Mouse (Mus musculus) gonadal fat pad, adult 2 months (tissue): ENCODE data around the gene Irf8. TPM values are rescaled to one million over a fixed set of nuclear protein-coding genes. Genes with fewer than 3 reads are reported as not detected.
"Not testable (repeated sequence)": the region's sequence is repeated elsewhere in the genome, so short reads cannot be mapped to it uniquely, and the experiment has no call there.

Source experiments
- DNase-seq: peaks from one replicate; pipeline ENCODE4 v3.0.0-alpha.2; 2012; ENCODE audit warnings: low read depth
- polyA plus RNA-seq: library from polyadenylated mRNA; depleted of rRNA; stranded (reverse); fragments of >200 nt; gene quantifications from 2 replicates; pipeline ENCODE4 v1.2.3, GENCODE M21; 2012

Irf8 gene
- polyA plus RNA-seq, 1 experiment: 11.6 TPM

DNA sequence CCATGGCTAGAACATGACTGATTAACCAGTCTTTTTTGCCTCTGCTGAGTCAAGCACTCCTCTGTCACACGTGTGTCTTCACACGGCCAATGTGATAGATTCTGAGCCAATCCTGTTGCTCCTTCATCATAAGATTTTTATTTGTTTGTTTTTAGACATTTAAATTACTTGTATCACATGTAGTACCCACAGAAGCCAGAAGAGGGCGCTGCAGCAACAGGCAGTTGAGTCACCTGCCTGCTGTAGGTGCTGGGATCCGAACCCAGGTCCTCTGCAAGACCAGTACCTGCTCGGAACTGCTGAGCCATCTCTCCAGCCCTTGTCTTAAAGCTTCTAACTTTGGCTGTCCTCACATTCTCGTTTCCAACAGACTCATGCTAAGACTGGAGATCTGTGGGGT lies 13.1 kb upstream of the Irf8 start:
- no peak for DNase-seq

DNA sequence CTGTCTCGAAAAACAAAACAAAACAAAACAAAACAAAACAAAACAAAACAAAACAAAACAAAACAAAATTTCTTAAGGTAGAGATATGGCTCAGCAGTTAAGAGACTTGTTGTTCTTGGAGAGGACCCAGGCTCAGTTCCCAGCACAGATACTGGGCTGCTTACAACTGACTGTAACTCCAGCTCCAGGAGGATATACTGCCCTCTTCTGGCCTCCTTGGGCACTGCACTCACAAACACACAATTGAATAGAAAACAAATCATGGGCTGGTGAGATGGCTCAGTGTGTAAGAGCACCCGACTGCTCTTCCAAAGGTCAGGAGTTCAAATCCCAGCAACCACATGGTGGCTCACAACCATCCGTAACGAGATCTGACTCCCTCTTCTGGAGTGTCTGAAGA lies 12.1 kb upstream of the Irf8 start:
- DNase-seq: not testable (repeated sequence)

GRCm38 (mm10) chr8:120724816-120725575 lies 11.2 kb upstream of the Irf8 start:
- no peak for DNase-seq

GRCm38 (mm10) chr8:120725576-120725950 lies 10.6 kb upstream of the Irf8 start:
- no peak for DNase-seq

- no peak for DNase-seq
Measured at GRCm38 (mm10) chr8:120726051-120726450, 10.1 kb upstream of the Irf8 start.

DNA sequence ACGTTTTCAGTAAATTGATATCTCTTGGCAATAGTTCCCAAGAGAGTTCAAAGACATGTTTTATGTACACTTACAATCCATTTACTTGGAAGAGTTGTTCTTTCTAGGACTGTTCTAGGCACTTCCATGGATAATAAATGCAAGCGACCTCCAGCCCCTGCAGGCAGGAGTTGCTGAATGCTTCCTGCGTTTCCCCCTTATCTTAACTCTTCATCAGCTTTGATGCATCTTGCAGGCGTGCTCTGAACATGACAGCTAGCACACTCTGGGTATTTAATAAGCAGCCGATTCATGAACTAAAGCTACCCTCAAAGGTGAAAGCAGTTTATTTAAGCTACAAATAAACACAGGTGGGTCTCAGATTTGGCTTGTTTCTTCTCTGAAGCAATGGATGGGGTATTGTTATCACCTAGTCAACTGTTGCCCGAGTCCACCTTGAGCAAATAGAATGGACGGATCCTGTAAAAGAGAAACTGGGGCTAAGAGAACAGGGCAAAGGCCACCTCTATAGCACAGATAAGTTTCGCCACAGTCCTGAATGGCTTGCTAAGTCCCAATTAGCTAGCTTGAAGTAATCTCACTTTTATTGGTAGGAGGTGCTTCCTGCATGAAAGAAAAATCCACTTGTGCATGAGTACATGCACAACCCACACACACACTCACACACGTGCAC lies 7.5 kb upstream of the Irf8 start:
- no peak for DNase-seq

DNA sequence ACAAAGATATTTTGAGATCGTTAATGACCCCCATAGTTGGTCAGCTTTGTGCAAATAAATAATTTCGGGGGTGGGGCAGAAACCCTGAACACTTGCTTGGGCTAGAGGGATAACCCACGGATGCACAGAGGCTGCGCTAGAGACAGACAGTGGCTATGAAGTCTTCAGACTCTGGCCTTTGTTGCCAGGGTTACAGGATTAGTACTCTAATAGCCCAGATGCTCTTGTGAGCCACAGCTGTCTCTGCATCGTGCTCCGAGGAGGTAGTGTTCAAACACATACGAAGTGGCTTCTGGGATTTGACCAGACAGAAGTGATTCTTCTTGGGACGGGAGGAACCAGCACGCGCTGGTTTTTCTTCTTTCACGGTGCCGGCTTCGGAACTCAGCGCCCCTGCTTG lies 4.6 kb upstream of the Irf8 start:
- DNase-seq: no peak

DNA sequence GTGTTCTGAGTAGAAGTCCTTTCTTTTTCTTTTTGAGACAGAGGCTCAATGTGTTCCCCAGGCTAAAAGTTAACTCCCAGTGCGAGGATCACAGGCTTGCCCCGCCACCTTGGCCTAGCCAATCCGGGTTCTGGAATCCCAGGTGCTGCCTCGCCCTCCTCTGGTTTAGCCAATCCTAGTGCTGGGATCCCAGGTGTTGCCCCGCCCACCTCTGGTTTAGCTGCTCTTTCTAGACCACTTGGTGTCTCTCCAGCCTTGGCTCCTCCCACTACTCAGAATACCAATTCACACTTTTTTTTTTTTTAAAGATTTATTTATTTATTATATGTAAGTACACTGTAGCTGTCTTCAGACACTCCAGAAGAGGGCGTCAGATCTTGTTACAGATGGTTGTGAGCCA lies 4.1 kb upstream of the Irf8 start:
- DNase-seq: no peak

GRCm38 (mm10) chr8:120736486-120736885 lies 328 bp downstream of the Irf8 start:
- no peak for DNase-seq

- DNase-seq: no peak
Measured at GRCm38 (mm10) chr8:120737166-120737565, 1.0 kb downstream of the Irf8 start.

DNA sequence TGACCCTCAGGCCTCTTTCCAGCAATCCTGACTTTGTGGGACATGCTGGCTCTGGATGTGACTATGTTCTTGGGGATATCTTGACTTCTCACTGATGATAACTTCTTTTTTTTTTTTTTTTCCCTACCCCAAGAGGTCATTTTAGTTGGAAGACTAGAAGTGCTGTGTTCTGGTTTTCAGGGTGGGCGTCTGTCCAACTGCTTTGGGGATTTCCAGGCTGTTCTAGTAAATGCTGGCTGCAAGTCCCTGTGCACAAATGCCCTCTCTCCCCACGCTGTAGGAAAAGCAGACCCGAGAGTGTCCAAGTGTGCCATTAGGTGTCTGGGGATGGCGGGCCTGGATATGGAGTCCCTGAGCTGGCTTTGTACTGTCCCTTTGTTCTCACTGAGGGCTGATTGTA lies 2.6 kb downstream of the Irf8 start:
- DNase-seq: no peak

DNA sequence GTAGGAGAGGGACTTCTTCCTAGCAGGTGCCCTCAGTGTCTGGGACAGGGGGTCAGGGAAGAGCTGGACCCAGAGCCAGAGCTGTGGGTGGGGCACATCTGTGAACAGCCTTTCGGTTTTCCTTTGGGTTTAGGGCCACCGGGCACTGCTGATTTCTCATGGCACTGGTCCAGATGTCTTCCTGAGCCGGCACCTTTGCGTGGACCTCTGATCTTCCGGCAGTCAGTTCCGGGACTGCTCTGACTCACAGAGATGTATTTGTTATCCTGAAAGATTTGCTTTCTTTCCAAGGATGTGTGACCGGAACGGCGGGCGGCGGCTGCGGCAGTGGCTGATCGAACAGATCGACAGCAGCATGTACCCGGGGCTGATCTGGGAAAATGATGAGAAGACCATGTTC lies 3.4 kb downstream of the Irf8 start:
- DNase-seq: no peak

DNA sequence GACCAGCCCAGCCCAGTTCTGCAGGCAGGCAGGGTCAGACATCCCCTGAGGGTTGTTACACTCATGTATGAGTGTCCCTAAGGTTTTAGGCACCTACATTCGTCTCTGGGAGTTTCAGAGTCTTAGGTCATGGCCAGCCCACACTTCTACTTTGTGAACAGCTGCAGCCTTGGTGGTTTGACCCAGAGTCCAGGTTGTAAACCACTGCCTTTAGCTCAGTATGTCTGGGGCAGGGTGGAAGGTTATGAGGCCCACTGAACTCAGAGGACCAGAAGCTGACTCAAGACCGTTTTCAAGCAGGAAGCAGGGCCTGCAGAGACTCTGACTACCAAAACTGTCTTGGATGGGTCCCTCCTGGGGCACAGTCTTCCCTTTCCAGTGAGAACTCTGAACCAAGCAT lies 4.4 kb downstream of the Irf8 start:
- DNase-seq: no peak

- peak; percentile 56 for DNase-seq
Measured at GRCm38 (mm10) chr8:120741001-120741400, 4.8 kb downstream of the Irf8 start.

DNA sequence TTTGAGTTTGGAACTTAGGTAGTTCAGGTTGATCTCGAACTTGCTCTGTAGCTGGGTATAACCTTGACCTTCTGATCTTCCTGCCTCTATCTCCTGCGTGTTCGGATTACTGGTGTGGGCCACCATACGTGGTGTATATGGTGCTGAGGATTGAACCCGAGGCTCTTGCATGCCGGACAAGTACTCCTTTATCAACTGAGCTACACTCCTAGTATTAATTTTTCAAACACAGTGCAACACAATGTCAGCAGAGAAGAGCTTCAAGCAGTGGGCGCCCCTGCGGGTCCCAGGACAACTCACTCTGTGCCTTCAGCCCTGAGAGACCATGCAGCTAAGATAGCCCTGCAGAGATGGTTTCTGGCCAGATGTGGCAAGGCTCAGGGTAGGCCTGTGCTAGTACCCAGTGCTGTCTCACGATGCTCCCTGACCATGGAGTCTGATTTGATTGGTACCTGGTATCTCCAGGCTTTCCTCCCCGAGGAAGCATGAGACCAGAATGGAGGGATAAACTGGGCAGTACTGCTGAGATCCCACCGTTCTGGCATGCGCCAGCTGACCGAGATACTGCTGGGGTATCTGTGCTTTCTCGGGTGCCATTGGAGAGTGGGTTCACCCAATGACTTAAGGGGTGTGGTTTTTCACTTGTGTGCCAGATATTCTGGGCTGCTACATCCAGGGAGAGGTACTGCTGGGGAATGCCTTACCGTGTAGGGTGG lies 5.8 kb downstream of the Irf8 start:
- DNase-seq: no peak

DNA sequence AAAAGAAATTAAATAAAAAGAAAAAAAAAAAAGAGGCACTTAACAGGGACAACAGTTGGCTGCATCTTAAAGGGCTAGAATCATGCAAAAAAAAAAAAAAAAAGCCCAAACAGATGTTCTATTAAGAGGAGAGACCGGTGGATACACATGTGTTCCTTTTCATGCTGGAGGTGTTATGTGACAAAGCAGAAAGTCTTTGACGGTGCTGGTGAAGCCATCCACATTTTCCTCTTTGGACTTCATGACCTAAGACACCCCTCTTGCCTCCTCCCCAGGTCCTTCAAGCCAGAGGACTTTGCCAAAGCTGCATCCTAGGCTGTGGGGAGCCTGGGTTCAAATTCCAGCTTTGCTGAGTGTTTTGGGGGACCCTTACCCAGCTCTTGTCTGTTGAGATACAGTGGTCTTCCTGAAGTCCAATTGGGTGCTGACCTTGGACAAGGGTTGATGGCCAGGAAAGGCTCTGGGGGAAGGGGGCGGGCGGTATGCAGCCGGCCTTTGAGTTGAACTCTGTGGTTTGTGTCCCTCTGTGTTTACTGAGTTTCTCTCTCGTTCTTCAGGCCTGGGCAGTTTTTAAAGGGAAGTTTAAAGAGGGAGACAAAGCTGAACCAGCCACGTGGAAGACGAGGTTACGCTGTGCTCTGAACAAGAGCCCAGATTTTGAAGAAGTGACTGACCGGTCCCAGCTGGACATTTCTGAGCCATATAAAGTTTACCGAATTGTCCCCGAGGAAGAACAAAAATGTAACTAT lies 7.2 kb downstream of the Irf8 start:
- DNase-seq: no peak

- no peak for DNase-seq
Measured at GRCm38 (mm10) chr8:120743898-120744290, 7.7 kb downstream of the Irf8 start.

- no peak for DNase-seq
Measured at GRCm38 (mm10) chr8:120744448-120744847, 8.3 kb downstream of the Irf8 start.

DNA sequence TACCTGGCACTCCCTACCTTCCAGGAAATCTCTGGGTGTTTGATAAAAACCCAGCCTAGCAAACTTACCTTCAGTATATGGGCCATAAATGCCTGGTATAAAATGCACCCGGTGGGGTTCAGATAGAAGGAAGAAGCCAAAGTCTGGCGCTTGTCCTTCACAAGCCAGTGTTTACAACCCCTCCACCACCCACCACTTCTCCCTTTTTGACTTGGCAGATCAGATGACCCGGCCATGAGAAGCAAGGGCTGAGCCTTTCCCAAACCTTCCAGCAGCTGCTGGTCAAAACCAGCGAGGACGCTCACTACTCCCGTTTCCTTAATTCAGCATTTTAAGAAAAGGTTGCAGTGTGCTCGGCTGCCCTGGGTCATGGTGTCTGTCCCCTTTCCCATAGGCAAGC lies 9.1 kb downstream of the Irf8 start:
- no peak for DNase-seq

DNA sequence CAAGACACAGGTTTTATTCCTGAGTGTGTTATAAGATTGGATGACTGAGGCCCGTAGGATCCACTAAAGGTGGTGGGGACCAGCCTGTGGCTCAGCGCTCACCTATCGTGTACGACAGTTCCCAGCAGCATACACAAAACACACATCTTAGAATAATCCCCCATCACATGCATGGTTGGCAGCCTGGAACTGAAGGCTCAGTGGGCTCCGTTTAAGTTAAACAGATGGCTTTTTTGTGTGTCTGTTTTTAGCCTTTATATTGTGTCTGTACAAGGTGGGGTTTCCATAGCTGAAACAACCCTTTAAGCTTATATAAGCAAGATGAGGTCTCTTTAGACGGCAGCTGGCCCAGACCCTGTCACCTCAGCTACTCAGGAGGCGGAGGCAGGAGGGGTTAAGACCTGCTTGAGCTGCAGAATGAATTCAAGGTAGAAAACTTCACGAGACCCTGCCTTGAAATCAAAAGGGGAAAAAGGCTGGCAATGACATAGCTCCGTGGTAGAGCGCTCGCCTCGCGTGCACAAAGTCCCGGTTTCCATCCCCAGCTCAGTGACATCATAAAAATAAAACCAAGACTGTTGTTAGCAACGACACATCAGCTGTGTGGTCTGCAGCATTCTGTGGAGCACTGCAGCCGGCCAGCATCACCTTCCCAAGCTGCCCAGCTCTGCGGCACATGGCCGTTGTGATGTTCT lies 10.0 kb downstream of the Irf8 start:
- DNase-seq: no peak

GRCm38 (mm10) chr8:120747286-120747685 lies 11.1 kb downstream of the Irf8 start:
- DNase-seq: no peak

DNA sequence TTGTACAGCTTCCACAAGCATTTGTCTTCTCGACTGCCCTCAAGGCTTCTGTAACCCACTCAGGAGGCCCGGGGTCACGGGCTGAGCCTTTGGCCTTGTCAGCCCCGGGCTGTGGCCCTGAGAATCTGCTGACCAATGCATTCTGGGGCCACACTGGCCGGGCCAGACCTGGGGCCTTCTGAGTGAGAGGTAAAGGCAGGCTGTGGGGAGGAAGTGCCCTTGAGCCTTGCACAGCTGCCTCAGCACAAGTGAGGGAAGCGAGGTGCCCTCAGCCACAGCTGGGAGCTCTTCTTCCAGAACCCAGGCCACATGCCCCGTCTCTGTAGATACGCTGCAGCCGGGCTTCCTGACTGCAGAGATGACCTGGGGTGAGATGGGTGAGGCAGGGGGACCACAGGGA lies 14.5 kb downstream of the Irf8 start:
- DNase-seq: no peak
